Mouse (Mus musculus): ENCODE data around the gene Gm47995.

GRCm38 (mm10) chr1:151167297-151168047 is 30.8 kb upstream of the Gm47995 start:
- TF ChIP-seq CTCF (IDR thresholded peaks at IDR 0.05; ENCODE audit: low read depth), result no peak
- TF ChIP-seq EP300 (optimal IDR thresholded peaks at IDR 0.05), result no peak
